Mouse (Mus musculus): Measurements from ENCODE around the gene Rac2. TPM values are rescaled to one million over a fixed set of nuclear protein-coding genes. Genes with fewer than 3 reads are reported as not detected.
A peak's percentile ranks its signal among the peaks of the same experiment; 100 is the strongest.

The Rac2 gene
- total and polyA plus RNA-seq, 3 experiments: 160 to 942 (median 453) TPM

DNA sequence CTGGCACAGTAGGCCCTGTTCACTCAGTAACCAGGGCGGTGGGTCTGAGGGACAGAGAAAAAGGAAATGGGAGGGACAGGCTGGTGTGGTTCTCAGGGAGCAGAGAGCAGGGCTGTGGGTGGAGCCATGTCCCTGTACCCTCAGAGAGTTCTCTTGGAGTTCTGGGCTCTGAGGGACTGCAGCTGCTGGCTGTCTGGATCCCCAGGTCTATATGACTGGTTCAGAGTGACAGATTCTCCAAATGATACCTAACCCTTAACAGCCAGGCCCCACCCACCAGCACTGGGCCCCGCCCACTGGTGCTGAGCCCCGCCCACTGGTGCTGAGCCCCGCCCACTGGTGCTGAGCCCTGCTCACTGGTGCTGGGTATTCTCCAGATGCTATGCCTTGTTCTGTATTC is 25.1 kb upstream of the Rac2 start:
- peaks cover 30 to 74% of the 10 kb centered on the region in 2 experiments for H3K4me1 ChIP-seq (ENCODE audit: control insufficient read depth in 1 of 2, insufficient read depth in 2 of 2)
- peaks cover 24 to 40% of the 10 kb centered on the region in 2 experiments for H3K36me3 ChIP-seq (replicated peaks in 1 of 2; ENCODE audit: control insufficient read depth in 1 of 2, insufficient read depth in 1 of 2, low read length in 1 of 2)
- peak; percentile 74 for DNase-seq (ENCODE audit: extremely low read depth)
- H3K79me2 ChIP-seq (replicated peaks; ENCODE audit: control insufficient read depth, extremely low read depth, insufficient read depth, poor library complexity, severe bottlenecking): peaks cover 10% of the 10 kb centered on the region
- H3K4me2 ChIP-seq (ENCODE audit: insufficient read depth, low read depth, poor library complexity, severe bottlenecking): peak overlapping the region; percentile 74
- dilution Hi-C loops (cut with MboI; ENCODE audit: extremely low pct_ligation_motif_present, extremely low pct_unique_long_range_greater_than_20kb, low sequenced_read_pairs) (no loop called here), in situ Hi-C loops (cut with MboI; ENCODE audit: low pct_ligation_motif_present, low pct_unique_long_range_greater_than_20kb, low sequenced_read_pairs) (no loop called here)
- H3K9ac ChIP-seq (ENCODE audit: insufficient read depth, low read depth): peak overlapping the region; percentile 70
- peaks cover 14% of the 10 kb centered on the region for H3K9me3 ChIP-seq (replicated peaks; ENCODE audit: low read length)
- H3K27me3 ChIP-seq (replicated peaks): no peaks in the 10 kb centered on the region
- H3K27ac ChIP-seq (ENCODE audit: insufficient read depth, low read depth): peak overlapping the region; percentile 74
- TF ChIP-seq ZC3H11A (IDR thresholded peaks at IDR 0.05; ENCODE audit: low read depth, low read length) (no peak), NELFE (IDR thresholded peaks at IDR 0.05; ENCODE audit: low read depth, low read length) (peak; percentile 50; the same call in 1 of the 2 replicates), POLR2A (IDR thresholded peaks at IDR 0.05; ENCODE audit: low read depth, low read length) (peak; percentile 76), KAT2A (IDR thresholded peaks at IDR 0.05; ENCODE audit: insufficient replicate concordance, low read length) (no peak), MEF2A (IDR thresholded peaks at IDR 0.05; ENCODE audit: borderline replicate concordance, low read depth, low read length) (no peak)
- peak overlapping the region; percentile 70 to 86 (median 72) for H3K4me3 ChIP-seq (replicated peaks in 1 of 3; ENCODE audit: low read depth in 2 of 3, low read length in 2 of 3, poor library complexity in 1 of 3)

DNA sequence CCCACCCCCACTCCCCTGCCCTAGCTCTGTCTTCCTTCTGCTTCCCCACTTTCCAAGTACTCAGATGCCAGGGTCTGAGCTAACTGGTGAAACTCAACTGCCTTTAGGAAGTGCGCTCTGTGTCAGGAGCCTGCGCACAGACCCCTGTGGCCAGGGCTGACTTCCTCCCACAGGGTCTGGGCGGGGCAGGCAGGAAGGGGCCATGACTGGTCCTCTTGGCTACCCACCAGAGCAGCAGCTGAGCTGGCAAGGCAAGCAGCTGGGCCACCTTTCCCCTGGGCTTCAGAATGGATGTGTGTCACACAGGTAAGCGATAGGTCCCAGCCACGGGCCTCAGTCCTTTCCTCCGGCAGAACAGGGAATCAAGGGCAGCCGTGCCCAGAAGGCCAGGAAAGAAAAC is 24.3 kb upstream of the Rac2 start, which contains the start of gene Cyth4:
Gene Cyth4 (plus strand): TSS at position 134 of the 400 bp plus-strand sequence.
- in situ Hi-C loops (cut with MboI; ENCODE audit: low pct_ligation_motif_present, low pct_unique_long_range_greater_than_20kb, low sequenced_read_pairs): no loop called here
- TF ChIP-seq MEF2A (IDR thresholded peaks at IDR 0.05; ENCODE audit: borderline replicate concordance, low read depth, low read length): peak; percentile 21; the same call in 1 of the 2 replicates
- TF ChIP-seq USF1 (IDR thresholded peaks at IDR 0.05; ENCODE audit: low read depth, low read length): no peak
- TF ChIP-seq RAD21 (IDR thresholded peaks at IDR 0.05; ENCODE audit: low read depth, low read length): no peak
- TF ChIP-seq CTCF (conservative IDR thresholded peaks at IDR 0.05 in 1 of 2, IDR thresholded peaks at IDR 0.05 in 1 of 2; ENCODE audit: low read depth in 2 of 2, low read length in 2 of 2): no peak
- no peak; the same call in 1 of the 2 replicates for TF ChIP-seq CHD1 (IDR thresholded peaks at IDR 0.05; ENCODE audit: low read depth, low read length)
- no peak; the same call in 1 of the 2 replicates for TF ChIP-seq MAZ (IDR thresholded peaks at IDR 0.05; ENCODE audit: low read depth, low read length)
- TF ChIP-seq JUND (conservative IDR thresholded peaks at IDR 0.05; ENCODE audit: low read depth, low read length): no peak
- TF ChIP-seq CHD2 (IDR thresholded peaks at IDR 0.05; ENCODE audit: low read length): no peak; the same call in 1 of the 2 replicates
- TF ChIP-seq TCF12 (IDR thresholded peaks at IDR 0.05; ENCODE audit: low read depth, low read length): peak; percentile 77
- no peak for TF ChIP-seq JUN (IDR thresholded peaks at IDR 0.05; ENCODE audit: insufficient read depth, low read depth, low read length)
- 0 out of 2 replicates have a peak, but pooled peaks have one; percentile 61 for TF ChIP-seq UBTF (IDR thresholded peaks at IDR 0.05; ENCODE audit: low read depth, low read length)
- no peak for TF ChIP-seq MAFK (IDR thresholded peaks at IDR 0.05; ENCODE audit: insufficient replicate concordance, low read length)
- TF ChIP-seq ZMIZ1 (IDR thresholded peaks at IDR 0.05; ENCODE audit: low read depth, low read length): peak; percentile 78
- 0 out of 2 replicates have a peak, but pooled peaks have one; percentile 21 for TF ChIP-seq EP300 (IDR thresholded peaks at IDR 0.05; ENCODE audit: low read length)
- TF ChIP-seq NRF1 (IDR thresholded peaks at IDR 0.05; ENCODE audit: low read depth, low read length): peak; percentile 88
- peak; percentile 86 for TF ChIP-seq ELF1 (IDR thresholded peaks at IDR 0.05; ENCODE audit: low read depth, low read length)
- 0 out of 2 replicates have a peak, but pooled peaks have one; percentile 27 for TF ChIP-seq KAT2A (IDR thresholded peaks at IDR 0.05; ENCODE audit: insufficient replicate concordance, low read length)
- no peak; the same call in 1 of the 2 replicates for TF ChIP-seq MAX (IDR thresholded peaks at IDR 0.05; ENCODE audit: low read length)
- peak; percentile 62; the same call in 1 of the 2 replicates for TF ChIP-seq MXI1 (IDR thresholded peaks at IDR 0.05; ENCODE audit: low read depth, low read length)
- TF ChIP-seq ZKSCAN1 (IDR thresholded peaks at IDR 0.05; ENCODE audit: borderline replicate concordance, low read depth, low read length): no peak
- peak; percentile 42; the same call in 1 of the 2 replicates for TF ChIP-seq IRF4 (IDR thresholded peaks at IDR 0.05; ENCODE audit: low read depth, low read length)
- TF ChIP-seq POLR2A (IDR thresholded peaks at IDR 0.05; ENCODE audit: low read depth, low read length): peak; percentile 76
- TF ChIP-seq ETS1 (conservative IDR thresholded peaks at IDR 0.05; ENCODE audit: low read depth, low read length): peak; percentile 70
- TF ChIP-seq SIN3A (IDR thresholded peaks at IDR 0.05; ENCODE audit: low read length): peak; percentile 76
- TF ChIP-seq SMC3 (IDR thresholded peaks at IDR 0.05; ENCODE audit: low read depth, low read length): no peak
- TF ChIP-seq PAX5 (IDR thresholded peaks at IDR 0.05; ENCODE audit: low read length): no peak
- no peak for TF ChIP-seq ZC3H11A (IDR thresholded peaks at IDR 0.05; ENCODE audit: low read depth, low read length)
- no peak for TF ChIP-seq MYC (IDR thresholded peaks at IDR 0.05; ENCODE audit: low read depth, low read length)
- TF ChIP-seq USF2 (conservative IDR thresholded peaks at IDR 0.05; ENCODE audit: low read depth, low read length): no peak
- no peak for TF ChIP-seq GABPA (IDR thresholded peaks at IDR 0.05; ENCODE audit: insufficient replicate concordance, low read depth, low read length)
- TF ChIP-seq NELFE (IDR thresholded peaks at IDR 0.05; ENCODE audit: low read depth, low read length): peak; percentile 73

More for the DNA sequence above, 24.3 kb upstream of the Rac2 start, which contains the start of gene Cyth4:
- dilution Hi-C loops (cut with MboI; ENCODE audit: extremely low pct_ligation_motif_present, extremely low pct_unique_long_range_greater_than_20kb, low sequenced_read_pairs): no loop called here
- H3K27ac ChIP-seq (ENCODE audit: insufficient read depth, low read depth): peak within 1 kb of the TSS; percentile 74
- H3K9ac ChIP-seq (ENCODE audit: insufficient read depth, low read depth): peak within 1 kb of the TSS; percentile 70
- H3K4me3 ChIP-seq (replicated peaks in 1 of 3; ENCODE audit: low read depth in 2 of 3, low read length in 2 of 3, poor library complexity in 1 of 3): peak within 1 kb of the TSS; percentile 70 to 86 (median 72)
- DNase-seq (ENCODE audit: extremely low read depth): peak; percentile 77
- H3K79me2 ChIP-seq (replicated peaks; ENCODE audit: control insufficient read depth, extremely low read depth, insufficient read depth, poor library complexity, severe bottlenecking): peaks cover 10% of the 10 kb centered on the region
- H3K4me2 ChIP-seq (ENCODE audit: insufficient read depth, low read depth, poor library complexity, severe bottlenecking): peak within 1 kb of the TSS; percentile 74
- H3K4me1 ChIP-seq (ENCODE audit: control insufficient read depth in 1 of 2, insufficient read depth in 2 of 2): peaks cover 37 to 80% of the 10 kb centered on the region in 2 experiments
- H3K36me3 ChIP-seq (replicated peaks in 1 of 2; ENCODE audit: control insufficient read depth in 1 of 2, insufficient read depth in 1 of 2, low read length in 1 of 2): peaks cover 15 to 32% of the 10 kb centered on the region in 2 experiments
- no peaks in the 10 kb centered on the region for H3K27me3 ChIP-seq (replicated peaks)
- peaks cover 9% of the 10 kb centered on the region for H3K9me3 ChIP-seq (replicated peaks; ENCODE audit: low read length)

Data from CH12.LX (cell line).